Mouse (Mus musculus): ENCODE data around the gene Wdr4. TPM values are rescaled to one million over a fixed set of nuclear protein-coding genes. Genes with fewer than 3 reads are reported as not detected.
A peak's percentile ranks its signal among the peaks of the same experiment; 100 is the strongest.

The Wdr4 gene
- total RNA-seq, 2 experiments from 2014 or later = 22.1 to 25.0 TPM

GRCm38 (mm10) chr17:31499725-31500124 lies 20.1 kb downstream of the Wdr4 start:
- no peak for DNase-seq (ENCODE audit: low spot score in 2 of 2)

DNA sequence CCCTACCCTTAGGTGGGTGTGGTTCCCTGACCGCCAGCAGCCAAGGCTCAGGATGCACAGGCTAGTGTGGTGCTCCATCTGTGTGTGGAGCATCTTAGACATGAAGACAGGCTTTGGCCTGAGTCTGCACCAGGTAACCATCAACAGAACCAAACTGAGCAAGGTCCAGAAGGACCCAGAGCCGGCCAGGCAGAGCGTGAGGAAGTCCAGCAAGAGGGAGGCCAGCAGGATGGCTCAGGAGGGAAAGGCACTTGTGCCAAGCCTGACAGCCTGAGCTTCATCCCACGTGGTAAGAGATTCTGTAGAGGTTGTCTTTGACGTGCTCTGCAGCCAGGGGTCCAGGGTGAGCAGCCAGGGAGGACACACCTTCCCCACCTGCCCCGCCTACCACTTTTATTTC lies 22.1 kb downstream of the Wdr4 start:
- no peak for DNase-seq (ENCODE audit: low spot score in 2 of 2)

DNA sequence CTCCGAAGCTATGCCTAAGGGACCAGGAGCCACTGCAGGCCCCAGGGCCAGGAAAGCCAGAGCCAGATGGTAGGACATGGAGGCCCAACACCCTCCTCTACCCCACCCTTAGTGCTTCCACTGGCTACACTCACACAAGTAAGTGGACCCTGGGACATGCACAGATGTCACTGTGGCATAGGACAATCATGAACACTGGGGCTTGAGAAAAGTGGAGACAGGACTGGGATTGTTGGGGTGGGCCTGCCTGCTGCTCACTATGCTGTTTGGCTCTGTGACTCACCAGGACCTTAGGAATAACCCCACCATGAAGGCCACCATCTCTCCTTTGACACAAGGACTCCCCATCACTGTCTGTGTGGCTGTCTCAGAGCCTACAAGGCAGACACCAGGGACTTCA lies 24.8 kb downstream of the Wdr4 start:
- DNase-seq (ENCODE audit: low spot score in 2 of 2) = no peak

GRCm38 (mm10) chr17:31492416-31492815 lies 27.4 kb downstream of the Wdr4 start:
- DNase-seq (ENCODE audit: low spot score in 2 of 2) = peak; percentile 68 to 90

DNA sequence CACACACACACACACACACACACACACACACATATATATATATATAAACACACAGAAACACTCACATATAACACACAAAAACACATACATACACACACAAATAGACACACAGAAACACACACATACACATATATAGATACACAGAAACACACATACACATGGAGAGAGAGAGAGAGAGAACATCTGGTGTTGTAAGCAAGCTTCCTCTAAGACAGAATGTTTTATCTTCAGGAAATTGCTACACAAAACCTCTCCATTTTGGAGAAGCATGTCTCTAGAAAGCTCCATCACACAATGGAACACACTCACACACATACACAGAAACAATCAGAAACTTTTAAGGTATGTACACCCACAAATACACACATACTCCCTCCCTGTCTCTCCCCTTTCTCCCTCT lies 28.4 kb downstream of the Wdr4 start:
- DNase-seq (ENCODE audit: low spot score in 2 of 2) = no peak

GRCm38 (mm10) chr17:31487433-31488060 lies 32.2 kb downstream of the Wdr4 start:
- no peak for DNase-seq (ENCODE audit: low spot score in 2 of 2)

GRCm38 (mm10) chr17:31486616-31487198 lies 33.1 kb downstream of the Wdr4 start:
- no peak for DNase-seq (ENCODE audit: low spot score in 2 of 2)

DNA sequence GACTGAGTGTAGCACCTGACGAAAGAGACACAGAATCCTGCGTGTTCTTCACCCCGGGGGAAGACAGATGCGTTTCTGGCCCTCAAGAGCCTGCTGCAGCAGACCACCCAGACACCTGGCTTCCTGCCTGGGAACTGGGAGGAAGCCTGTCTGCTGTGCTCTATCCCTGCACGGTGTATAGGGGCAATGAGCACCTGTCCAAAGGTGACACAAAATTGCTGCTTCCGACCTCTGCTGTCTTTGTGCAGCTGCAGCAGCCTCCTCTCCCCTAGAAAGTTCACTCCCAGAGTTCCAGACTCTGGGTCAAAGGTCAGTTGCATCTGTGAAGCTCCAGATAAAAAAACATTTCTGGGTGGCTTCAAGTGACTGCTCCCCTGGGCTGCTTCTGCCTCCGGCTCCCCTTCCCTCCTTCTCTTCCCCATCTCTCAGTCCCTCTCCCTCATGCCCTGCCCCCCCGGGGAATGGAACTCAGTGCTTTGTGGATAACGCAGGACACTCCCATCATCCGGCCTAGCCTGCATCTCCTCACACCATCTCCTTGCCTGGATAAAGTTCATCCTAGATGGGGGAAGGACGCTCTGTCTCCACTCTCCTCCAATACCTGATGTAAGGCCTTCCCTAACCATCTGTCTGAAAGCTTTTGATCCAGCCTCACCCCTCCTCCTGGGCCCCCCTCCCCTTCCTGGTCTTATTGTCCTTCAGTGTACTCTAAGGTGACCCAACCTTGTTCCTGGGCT lies 40.5 kb downstream of the Wdr4 start:
- no peak for DNase-seq (ENCODE audit: low spot score in 2 of 2)

DNA sequence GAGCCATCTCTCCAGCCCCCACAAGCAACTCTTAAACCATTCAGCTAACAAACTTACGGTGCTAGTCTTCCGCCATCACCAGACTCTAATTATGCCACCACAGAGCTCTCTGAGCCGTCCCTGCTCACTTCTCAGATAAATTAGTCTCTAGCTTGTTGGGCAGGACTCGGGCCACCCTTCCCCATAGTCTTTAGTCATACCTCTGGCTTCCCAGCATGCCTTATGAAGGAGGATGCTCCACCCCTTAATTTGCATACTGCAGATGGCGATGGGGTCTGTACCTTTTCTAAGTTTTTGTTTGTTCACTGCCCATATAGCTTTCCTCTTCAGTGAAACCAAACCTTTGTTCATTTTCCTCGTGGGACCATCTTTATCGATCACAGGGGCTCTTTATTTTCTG lies 41.2 kb downstream of the Wdr4 start:
- no peak for DNase-seq (ENCODE audit: low spot score in 2 of 2)

GRCm38 (mm10) chr17:31474388-31474787 lies 45.4 kb downstream of the Wdr4 start:
- DNase-seq (ENCODE audit: low spot score in 2 of 2) = no peak

DNA sequence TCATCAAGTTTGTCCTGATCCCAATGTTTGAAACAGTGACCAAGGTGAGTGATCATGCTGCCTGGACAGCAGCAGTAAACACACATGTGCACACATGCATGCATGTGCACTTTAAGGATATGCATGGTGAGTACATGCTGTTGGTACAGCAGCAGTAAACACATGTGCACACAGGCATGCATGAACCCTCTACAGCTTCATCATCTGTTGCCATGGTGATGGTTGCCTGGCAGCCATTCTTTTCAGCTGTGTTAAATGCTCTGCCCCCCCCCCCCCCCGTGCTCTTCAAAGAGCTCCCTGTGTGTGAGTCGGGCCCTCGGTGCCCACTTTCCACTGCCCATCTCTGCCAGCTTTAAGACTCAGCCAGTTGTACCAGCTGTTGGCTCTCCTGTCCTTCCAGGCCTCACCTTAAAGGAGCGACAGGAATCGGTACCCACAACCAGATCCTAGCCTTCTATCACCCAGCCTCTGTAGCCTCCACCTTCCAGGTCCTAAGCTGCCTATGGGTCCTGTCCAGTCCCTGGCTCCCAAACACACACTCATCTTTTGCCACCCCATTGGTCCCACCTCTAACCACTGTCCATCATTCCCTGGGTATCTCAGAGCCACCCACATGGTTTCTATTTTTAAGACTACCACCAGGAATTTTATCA lies 48.9 kb downstream of the Wdr4 start:
- DNase-seq (ENCODE audit: low spot score in 2 of 2) = peak in 1 of 2 experiments; percentile 33

DNA sequence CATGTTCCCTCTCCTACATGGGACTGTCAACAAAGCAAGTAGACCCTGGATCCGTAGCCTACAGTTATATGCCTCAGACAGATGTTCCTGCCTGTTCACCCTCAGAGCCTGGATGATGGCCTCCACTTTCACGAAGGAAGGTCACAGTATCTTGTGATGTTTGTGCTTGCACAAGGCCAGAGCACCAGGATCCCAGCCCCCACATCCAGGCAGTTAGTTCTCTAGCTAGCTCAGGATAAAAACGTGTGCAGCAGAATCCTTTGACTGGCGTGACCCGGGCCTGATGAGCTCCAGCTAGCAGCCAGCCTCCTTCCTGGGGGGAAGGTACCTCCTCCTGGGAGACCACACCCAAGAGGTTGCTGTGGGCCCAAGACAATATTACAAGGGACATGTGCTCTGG lies 51.3 kb downstream of the Wdr4 start:
- no peak for DNase-seq (ENCODE audit: low spot score in 2 of 2)

DNA sequence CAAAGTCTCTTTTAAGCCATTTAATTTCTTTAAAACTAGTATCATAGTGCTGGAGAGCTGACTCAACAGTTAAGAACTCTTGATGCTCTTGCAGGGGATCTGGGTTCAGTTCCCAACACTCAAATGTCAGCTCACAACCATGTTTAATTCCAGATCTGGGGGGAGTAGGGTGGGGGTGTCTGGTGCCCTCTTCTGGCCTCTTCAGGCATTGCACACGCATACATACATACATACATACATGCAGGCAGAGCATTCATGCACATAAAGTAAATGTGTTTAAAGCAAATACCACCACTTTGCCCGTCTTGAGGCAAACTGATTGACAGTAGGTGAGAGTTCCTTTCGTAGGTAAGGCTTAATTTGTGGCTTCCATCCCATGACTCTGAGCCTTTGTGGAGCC lies 52.9 kb downstream of the Wdr4 start:
- no peak for DNase-seq (ENCODE audit: low spot score in 2 of 2)

DNA sequence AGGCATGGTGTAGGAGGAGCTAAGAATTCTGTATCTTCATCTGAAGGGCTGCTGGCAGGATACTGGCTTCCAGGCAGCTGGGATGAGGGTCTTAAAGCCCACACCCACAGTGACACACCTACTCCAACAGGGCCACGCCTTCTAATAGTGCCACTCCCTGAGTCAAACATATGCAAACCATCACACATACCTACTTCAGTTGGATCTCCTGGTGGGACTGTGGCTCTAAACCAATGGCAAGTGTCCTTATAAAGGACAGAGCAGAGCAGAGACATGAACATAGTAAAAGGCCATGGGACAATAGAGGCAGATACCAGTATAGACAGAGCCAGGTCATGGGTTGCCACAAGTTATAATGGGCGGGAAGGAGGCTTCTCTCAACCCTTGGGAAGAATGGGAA lies 57.3 kb downstream of the Wdr4 start:
- no peak for DNase-seq (ENCODE audit: low spot score in 2 of 2)

GRCm38 (mm10) chr17:31460416-31460815 lies 59.4 kb downstream of the Wdr4 start:
- DNase-seq (ENCODE audit: low spot score in 2 of 2) = no peak

DNA sequence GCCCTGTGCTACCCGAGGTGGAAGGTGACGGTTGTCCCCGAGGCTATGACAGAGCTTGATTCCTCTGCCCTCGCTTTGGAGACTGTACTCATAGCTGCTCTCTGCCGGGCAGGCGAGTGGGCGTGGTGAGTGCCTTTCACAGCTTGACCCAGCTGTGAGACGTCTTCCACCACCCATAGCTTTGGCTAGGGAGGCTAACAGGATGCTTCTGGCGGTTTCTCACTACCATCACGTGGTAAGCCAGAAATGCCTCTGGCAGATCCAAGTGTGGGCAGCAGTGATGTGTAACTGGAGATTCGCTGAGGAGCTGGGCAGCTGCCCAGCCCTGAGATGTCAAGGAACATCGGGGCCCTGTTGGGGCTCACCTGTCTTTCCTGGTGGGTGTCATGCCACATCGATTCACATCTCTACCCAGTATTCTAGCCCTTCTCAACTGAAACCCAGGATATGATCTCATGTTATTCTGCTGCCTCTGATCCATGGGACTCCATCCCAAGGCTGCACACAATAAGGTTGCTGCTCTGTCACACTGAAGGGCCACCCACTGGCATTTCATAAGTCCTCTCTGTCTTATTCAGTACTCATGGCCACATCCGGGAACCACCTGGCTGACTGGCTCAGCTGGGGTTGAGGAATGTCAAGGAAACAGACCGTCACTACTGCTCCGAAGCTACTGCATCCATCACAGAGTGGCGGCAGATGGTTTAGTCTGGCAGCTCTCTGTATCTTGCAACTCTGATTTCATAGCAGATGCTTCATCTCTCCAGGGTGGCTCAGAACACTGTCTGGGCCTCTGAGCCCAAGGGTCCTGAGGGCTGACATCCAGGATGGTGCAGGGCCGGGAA lies 62.8 kb downstream of the Wdr4 start:
- DNase-seq (ENCODE audit: low spot score in 2 of 2) = peak; percentile 48 to 78

DNA sequence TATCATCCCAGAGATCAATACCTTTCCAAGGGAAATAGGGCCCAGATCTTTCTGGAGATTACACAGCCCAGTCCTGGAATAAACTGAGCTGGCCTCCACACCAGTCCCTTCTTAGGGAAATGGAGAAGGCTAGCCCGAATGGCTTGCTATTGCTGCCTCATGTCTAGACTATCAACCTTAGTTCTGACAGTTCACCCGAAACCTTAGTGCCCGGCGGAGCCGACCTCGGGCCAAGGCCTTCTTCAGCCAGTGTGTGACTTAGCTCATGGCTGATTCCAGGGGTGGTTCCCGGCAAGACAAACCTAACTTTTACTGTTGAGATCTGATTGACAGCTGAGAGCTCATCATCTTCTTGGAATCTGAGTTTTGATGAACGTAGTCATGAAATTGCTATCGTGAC lies 65.7 kb downstream of the Wdr4 start:
- DNase-seq (ENCODE audit: low spot score in 2 of 2) = no peak

- no peak for DNase-seq (ENCODE audit: low spot score in 2 of 2)
These were observed 66.3 kb downstream of the Wdr4 start for GRCm38 (mm10) chr17:31453476-31453875.

- no peak for DNase-seq (ENCODE audit: low spot score in 2 of 2)
These were observed 67.0 kb downstream of the Wdr4 start for GRCm38 (mm10) chr17:31452816-31453215.

DNA sequence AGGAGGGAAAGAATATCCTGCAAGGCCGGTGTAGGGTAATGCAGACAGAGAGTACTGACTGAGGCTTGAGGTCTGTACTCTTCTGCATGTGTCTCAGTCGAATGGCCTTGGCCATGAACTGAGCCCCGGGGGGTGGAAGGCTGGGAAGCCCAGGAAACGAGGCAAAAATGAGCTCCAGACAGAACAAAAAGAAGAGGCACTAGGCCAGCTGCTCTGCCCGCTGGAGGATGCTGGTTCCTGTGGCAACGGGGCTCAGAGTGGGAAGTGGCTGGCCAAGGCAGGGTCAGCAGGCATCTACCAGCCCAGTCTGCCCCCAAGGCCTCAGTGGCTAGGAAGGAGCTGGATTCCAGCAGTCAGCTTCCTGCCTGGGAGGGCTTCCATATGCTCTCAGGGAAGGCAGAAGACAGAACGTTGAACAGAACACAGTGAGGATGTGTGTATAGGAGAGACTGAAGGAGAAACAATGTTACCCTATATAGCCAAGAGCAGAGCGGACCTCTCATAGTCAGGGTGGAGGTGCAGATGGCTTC lies 68.5 kb downstream of the Wdr4 start:
- peak; percentile 50 to 66 for DNase-seq (ENCODE audit: low spot score in 2 of 2)

GRCm38 (mm10) chr17:31450206-31450605 lies 69.6 kb downstream of the Wdr4 start:
- DNase-seq (ENCODE audit: low spot score in 2 of 2) = peak in 1 of 2 experiments; percentile 45
